Mouse (Mus musculus) large intestine, adult 2 months (tissue): ENCODE results near the gene Tmem45a. TPM values are rescaled to one million over a fixed set of nuclear protein-coding genes. Genes with fewer than 3 reads are reported as not detected.

ENCODE experiments used
- DNase-seq: peaks from one replicate; pipeline ENCODE4 v3.0.0-alpha.2; 2012; ENCODE audit warnings: low read depth, low spot score
- WGBS: fragments of 180-500 bp; shearing (Covaris S2); methylation state at CpG from one replicate; pipeline ENCODE4 v1.1.7; 2018; 5-methylcytosine and 5-hydroxymethylcytosine counted together
- polyA plus RNA-seq: library from polyadenylated mRNA; depleted of rRNA; stranded (reverse); fragments of >200 nt; gene quantifications from 2 replicates; pipeline ENCODE4 v1.2.3, GENCODE M21; 2012; rRNA removed

Gene Tmem45a
- polyA plus RNA-seq, 1 experiment = 1.2 TPM

DNA sequence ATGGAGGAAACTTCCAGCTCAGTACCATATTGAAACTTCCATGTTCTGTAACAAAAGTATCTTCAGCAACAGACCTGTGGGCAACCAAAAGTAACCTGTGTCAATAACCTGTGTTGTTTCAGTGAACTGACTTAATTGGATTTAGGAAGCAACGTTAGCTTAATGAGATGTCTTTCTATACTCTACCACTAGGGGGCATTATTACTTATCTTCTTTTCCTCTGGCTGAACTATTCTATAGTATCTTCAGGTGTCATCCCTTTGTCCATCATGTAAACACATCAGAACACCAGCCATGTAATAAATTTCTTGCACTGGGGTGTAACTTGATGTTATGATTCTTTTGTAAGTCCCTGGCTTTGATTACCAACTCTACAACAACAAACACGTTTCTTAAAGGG, 85.5 kb downstream of the Tmem45a start:
- 36% methylated on average over 2 of the region's 2 CpGs for WGBS
- DNase-seq = no peak

DNA sequence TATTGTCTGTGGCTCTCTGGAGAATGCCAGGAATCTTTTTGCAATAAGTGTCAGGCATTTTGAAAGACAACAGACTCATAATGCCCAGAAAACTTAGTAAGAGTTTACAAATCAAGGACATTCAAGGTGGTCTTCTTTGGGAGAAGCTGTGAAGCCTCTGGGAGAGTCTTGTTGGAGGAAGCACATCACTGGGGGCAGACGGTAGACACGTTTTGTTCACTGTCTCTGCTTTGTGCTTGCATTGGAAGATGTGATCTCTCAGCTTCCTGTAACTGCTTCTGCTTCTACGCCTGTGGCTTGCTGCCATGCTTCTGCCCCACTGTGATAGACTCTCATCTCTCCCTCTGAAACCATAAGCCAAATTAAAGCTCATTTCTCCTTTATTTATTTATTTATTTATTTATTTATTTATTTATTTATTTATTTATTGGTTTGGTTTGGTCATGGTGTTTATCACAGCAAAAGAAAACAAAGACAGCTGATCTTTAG, 86.4 kb downstream of the Tmem45a start:
- 75% methylated on average over 3 of the region's 3 CpGs for WGBS
- no peak for DNase-seq

DNA sequence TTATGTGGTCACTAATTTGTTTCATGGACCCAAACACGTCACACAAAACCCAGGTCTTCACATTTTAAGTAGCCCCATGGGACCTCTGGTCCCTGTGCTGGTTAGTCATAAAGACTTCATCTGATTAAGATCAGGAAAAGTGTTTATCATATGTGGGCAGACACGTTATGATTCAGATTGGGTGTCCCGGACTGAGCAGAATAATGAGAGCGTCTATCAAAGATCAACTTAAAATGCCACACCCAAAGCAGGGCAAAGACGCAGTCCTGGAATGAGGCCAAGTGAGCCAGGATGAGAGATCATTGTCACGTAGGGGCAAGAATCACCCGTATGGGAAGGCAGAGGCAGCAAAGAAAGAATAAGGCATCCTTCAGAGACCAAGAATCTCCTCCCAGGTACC, 87.1 kb downstream of the Tmem45a start:
- DNase-seq = no peak
- 23% methylated on average over 7 of the region's 7 CpGs for WGBS

DNA sequence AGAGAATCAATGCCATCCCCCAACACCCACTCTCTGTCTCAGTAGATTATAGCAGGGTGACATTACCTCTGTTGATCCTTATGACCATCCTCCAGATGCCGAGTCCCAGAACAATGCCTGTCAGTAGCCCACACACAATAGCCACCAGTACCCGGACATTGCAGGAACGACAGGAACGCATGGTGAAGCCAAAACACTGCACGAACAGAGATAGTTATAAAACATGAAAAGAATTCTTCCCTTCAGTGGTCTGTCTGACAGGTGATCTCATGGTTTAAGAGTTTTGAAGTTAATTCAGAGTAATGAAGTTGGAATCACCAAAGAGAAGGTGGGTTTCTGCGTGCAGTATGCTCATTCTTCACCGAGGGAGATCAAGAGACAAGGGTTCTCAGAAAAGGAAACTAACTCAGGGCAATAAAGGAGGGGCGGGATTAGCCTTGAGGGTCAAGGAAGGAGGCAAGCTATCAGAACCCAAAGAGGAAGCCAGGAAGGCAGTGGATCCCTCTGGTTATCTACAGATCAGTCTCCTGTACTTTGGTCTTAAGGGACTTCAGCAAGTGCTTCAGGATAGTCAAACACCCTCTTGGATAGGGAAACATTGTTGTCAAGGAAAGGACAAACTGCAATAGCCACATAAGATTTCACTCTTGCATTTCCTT, 90.4 kb downstream of the Tmem45a start, which contains the start of gene Adgrg7:
TSS of gene Adgrg7 (minus strand) at position 375 of the 659 bp plus-strand sequence.
- WGBS = 18% methylated on average over 8 of the region's 8 CpGs
- no peak for DNase-seq

DNA sequence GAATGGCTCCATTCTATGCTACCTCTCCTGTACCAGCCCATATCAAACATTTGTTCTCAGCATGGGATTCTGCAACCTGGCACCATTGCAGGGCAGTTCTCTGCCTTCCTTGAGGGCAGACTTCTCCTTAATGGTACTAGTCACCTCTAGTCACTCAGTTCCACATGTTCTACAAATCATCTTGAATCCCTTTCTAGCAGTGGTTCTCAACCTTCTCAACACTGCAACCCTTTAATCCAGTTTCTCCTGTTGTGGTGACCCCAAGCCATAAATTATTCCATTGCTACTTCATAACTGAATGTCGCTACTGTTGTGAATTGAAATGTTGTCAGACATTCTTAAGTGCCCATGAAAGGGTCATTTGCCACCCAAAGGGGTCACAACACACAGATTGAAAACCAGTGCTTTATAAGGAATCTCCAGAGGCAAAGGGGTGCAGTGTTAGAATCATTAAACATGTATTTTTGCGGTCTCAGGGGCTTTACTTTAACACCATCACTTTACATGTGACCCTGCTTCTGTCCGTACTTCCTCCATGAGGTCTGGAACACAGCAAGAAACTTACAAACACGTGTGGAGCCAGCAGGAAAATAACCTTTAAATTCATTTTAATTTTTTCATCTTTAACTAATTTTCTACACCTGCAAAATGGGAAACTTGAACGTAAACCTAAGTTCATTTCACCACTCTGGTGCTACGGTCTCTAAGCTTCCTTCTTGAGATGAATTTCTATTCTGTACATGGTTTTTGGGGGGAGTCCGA, 91.4 kb downstream of the Tmem45a start:
- WGBS = 31% methylated on average over 7 of the region's 7 CpGs
- DNase-seq = no peak

DNA sequence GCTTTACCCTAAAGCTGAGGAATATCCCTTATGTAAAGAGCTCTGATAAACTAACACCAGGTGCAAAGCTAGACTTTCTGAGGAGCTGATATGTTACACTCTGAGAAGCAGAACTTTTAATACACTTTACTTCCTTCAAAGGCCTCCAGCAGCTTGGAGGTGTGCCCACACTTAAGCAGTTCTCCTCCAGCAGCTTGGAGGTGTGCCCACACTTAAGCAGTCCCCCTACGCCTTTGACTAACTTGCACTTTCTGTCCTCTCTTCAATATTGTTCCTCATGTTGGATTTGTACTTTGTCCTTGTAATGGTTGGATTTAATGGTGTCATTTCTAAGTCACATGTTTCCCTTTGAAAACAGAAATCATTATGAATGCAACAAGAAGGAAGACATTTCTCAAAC, 92.2 kb downstream of the Tmem45a start:
- no peak for DNase-seq
- WGBS = 11% methylated on average over 1 of the region's 1 CpGs

DNA sequence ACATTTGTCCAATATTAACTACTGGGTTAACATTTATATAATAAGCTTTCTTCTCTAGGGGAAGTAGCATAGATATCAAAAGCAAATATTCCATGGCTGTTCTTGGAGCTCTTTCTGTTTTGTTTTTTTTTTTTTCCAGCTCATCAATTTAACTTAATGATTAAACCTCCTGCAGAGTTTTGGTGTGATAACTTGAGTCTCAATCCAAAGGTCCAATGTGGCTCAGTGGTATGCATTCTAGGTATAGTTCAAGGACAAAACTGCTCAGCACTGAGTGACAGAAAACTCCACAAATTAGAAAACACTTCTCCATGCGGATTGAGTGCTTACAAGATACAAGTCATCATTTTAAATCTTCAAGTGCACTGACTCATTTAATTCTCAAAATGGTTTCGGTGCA, 100.0 kb downstream of the Tmem45a start:
- WGBS = 66% methylated on average over 2 of the region's 2 CpGs
- DNase-seq = no peak

DNA sequence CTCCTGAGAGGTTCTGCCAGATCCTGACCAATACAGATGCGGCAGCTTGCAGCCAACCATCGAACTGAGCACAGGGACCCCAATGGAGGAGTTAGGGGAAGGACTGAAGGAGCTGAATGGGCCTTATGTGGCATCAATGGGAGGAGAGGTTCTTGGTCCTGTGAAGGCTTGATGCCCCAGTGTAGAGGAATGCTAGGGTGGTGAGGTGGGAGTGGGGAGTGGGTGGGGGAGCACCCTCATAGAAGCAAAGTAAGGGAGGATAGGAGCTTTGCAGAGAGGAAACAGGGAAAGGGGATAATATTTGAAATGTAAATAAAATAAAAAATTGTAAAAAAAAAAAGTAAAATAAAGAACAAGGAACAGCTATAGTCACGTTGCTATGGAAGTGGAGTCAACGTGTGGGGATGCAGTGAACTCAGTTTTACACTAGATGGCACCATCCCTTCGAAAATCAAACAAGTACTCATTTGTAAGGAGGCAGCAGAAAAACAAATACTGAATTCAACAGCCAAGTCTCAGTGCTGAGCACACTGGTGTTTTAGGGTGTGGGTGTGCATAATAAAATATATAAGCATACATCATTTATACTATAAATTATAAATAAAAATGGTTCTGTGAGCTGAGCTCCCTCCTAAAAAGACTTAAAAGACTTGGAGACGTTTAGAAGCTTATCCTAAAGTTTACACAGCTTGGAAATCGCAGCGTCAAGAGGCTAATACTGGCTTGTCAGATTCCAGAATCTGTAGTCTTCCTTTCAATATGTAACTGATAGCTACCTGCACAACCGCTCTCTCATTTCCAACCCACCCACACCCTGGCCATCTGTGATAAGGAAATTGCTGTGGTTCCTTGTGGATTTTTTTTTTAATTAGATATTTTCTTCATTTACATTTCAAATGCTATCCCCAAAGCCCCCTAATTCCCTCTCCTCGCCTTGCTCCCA, 114.5 kb downstream of the Tmem45a start:
- 46% methylated on average over 10 of the region's 10 CpGs for whole genome bisulfite sequencing
- DNase-seq = no peak

Other genes starting within 250 kb of the Tmem45a start
- 111 and 240 TPM in 2 replicates for gene Tfg, start 168.7 kb downstream of the Tmem45a start, polyA plus RNA-seq
- 27.2 and 43.0 TPM in 2 replicates for gene Adgrg7, start 90.3 kb downstream of the Tmem45a start, polyA plus RNA-seq
- gene Lnp1, start 41.9 kb upstream of the Tmem45a start, polyA plus RNA-seq = not detected in 2 replicates
- not detected in 2 replicates for gene Tmem45a2, start 185.2 kb upstream of the Tmem45a start, polyA plus RNA-seq
- 9.8 and 12.8 TPM in 2 replicates for gene Tomm70a, start 235.5 kb upstream of the Tmem45a start, polyA plus RNA-seq